Comparison of ENCODE assay signal across 16 mouse cellular contexts in genomic region chr2:149725932-149726331, GRCm38 (mm10).
"Had no signal": no experiment of that assay in that cellular context is flagged by ENCODE, and none has a peak within 500 bp of the region (broad histone marks: within the 10 kb centered on the region; RNA-seq: fewer than 3 reads in every experiment).

No protein-coding gene starts in this region.

- H3K4me1 ChIP-seq: megakaryocyte, embryonic 14.5 days; midbrain, embryonic 13.5 days; midbrain, embryonic 15.5 days; neural tube, embryonic 12.5 days; stomach, embryonic 15.5 days had no signal

- H3K4me2 ChIP-seq: midbrain, embryonic 11.5 days; midbrain, embryonic 13.5 days; midbrain, embryonic 15.5 days; neural tube, embryonic 12.5 days; stomach, embryonic 15.5 days had no signal

- H3K27ac ChIP-seq: macrophage; midbrain, embryonic 13.5 days; midbrain, embryonic 15.5 days; neural tube, embryonic 12.5 days; stomach, embryonic 15.5 days; stomach, postnatal 0 days had no signal

- H3K9ac ChIP-seq: liver, postnatal 0 days; midbrain, embryonic 13.5 days; midbrain, embryonic 15.5 days; neural tube, embryonic 12.5 days; stomach, embryonic 15.5 days had no signal

- ATAC-seq: liver, postnatal 0 days; midbrain, embryonic 13.5 days; midbrain, embryonic 15.5 days had no signal

- H3K27me3 ChIP-seq: megakaryocyte, embryonic 14.5 days; midbrain, embryonic 13.5 days; midbrain, embryonic 15.5 days; neural tube, embryonic 12.5 days; stomach, embryonic 15.5 days had no signal

- H3K36me3 ChIP-seq: midbrain, embryonic 13.5 days; midbrain, embryonic 15.5 days; neural tube, embryonic 12.5 days; stomach, embryonic 15.5 days had no signal

- DNase-seq: liver, postnatal 0 days; lung, adult 2 months; lung, postnatal 10 days; lung, postnatal 36 days; right cerebral cortex, postnatal 14 days; thymus, adult 2 months; thymus, postnatal 25 days; thymus, postnatal 4 days had no signal

- H3K4me3 ChIP-seq: megakaryocyte, embryonic 14.5 days; midbrain, embryonic 13.5 days; midbrain, embryonic 15.5 days; neural tube, embryonic 12.5 days; stomach, embryonic 15.5 days had no signal

- H3K9me3 ChIP-seq: midbrain, embryonic 13.5 days; midbrain, embryonic 15.5 days; neural tube, embryonic 12.5 days; stomach, embryonic 15.5 days had no signal
